Mouse (Mus musculus): ENCODE measurements around the gene Slc38a9. TPM values are rescaled to one million over a fixed set of nuclear protein-coding genes. Genes with fewer than 3 reads are reported as not detected.

Slc38a9 gene
- total RNA-seq (2015) (20.0 and 24.2 TPM in 2 replicates), total RNA-seq (2017) (11.1 and 17.8 TPM in 2 replicates)

- peak; percentile 97 for ATAC-seq (replicated peaks; ENCODE audit: poor library complexity)
These were observed at the start of gene Slc38a9 for GRCm38 (mm10) chr13:112660574-112661381. Gene Slc38a9 (plus strand): TSS chr13:112660751.

- no peak for ATAC-seq (replicated peaks; ENCODE audit: poor library complexity)
These were observed 39.0 kb upstream of the Slc38a9 start for GRCm38 (mm10) chr13:112621592-112621991.

GRCm38 (mm10) chr13:112623656-112624055 lies 36.9 kb upstream of the Slc38a9 start:
- ATAC-seq (replicated peaks; ENCODE audit: poor library complexity) = no peak

DNA sequence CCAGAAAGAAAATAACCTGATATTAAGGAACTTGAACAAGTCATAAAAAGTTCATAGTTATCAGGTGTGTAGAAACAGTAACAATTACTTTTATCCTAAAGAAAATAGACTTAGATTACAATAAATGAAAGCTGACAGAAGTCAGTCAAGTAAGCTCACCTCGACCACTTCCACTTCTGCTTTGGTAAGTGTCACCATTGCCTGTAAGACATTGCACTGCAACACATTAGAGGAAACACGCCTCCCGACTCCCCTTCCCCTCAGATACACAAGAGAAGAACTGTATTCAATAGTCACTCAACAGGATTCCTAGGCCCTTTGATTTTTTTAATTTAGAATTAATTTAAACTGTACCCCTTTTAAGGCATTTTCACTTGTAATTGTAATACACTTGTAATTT lies 35.9 kb upstream of the Slc38a9 start:
- ATAC-seq (replicated peaks; ENCODE audit: poor library complexity) = peak; percentile 80

DNA sequence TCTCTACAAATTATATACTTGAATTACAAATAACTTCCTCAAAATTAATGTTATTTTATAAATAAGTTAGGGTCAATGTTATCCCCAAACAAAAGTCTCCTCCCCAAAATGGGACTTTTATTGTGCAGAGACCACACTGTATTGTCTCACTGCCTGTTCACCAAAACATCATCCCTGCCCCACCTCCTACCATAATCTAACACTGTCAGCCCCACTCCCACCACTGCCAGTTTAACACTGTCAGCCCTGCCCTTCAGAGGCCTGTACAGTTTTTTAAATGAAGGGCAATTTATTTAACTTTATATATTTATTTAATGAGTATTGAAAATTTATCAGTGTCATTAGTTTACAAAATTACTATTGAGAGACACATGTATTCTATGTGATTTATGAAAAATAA lies 35.0 kb upstream of the Slc38a9 start:
- peak; percentile 74 for ATAC-seq (replicated peaks; ENCODE audit: poor library complexity)

GRCm38 (mm10) chr13:112635174-112635837 lies 25.2 kb upstream of the Slc38a9 start:
- ATAC-seq (replicated peaks; ENCODE audit: poor library complexity) = peak; percentile 47

GRCm38 (mm10) chr13:112636498-112636897 lies 24.1 kb upstream of the Slc38a9 start:
- peak; percentile 52 for ATAC-seq (replicated peaks; ENCODE audit: poor library complexity)

GRCm38 (mm10) chr13:112639111-112639510 lies 21.4 kb upstream of the Slc38a9 start:
- peak; percentile 74 for ATAC-seq (replicated peaks; ENCODE audit: poor library complexity)

DNA sequence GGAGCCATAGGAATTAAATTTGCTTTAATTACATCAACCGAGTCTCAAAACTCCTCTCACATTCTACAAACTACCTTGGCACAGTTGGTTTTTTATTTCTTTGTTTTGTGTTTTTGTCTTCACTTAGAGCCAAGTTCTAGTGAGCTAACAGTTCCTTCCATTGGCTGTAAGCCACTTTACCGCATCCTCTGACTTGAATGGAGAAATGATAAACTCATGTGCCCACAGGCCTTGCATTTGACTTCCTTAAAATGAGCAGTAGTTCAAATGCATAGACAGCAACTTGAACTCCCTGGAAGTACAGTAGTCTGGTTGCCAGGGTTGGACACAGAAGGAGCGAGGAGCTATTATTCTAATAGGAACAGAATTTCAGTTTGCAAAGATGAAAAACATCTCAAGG lies 17.7 kb upstream of the Slc38a9 start:
- 0 out of 2 replicates have a peak, but pooled peaks have one; percentile 10 for ATAC-seq (replicated peaks; ENCODE audit: poor library complexity)

- no peak for ATAC-seq (replicated peaks; ENCODE audit: poor library complexity)
These were observed 15.6 kb upstream of the Slc38a9 start for GRCm38 (mm10) chr13:112644996-112645395.

GRCm38 (mm10) chr13:112645529-112646186 lies 14.9 kb upstream of the Slc38a9 start:
- ATAC-seq (replicated peaks; ENCODE audit: poor library complexity) = peak; percentile 79

- ATAC-seq (replicated peaks; ENCODE audit: poor library complexity) = no peak
These were observed 9.4 kb upstream of the Slc38a9 start for GRCm38 (mm10) chr13:112651183-112651582.

GRCm38 (mm10) chr13:112652205-112652604 lies 8.3 kb upstream of the Slc38a9 start, which contains the start of gene Ddx4:
Gene Ddx4 (minus strand): TSS chr13:112652475.
- no peak for ATAC-seq (replicated peaks; ENCODE audit: poor library complexity)

- ATAC-seq (replicated peaks; ENCODE audit: poor library complexity) = no peak
These were observed 471 bp upstream of the Slc38a9 start for GRCm38 (mm10) chr13:112659986-112660573.

- ATAC-seq (replicated peaks; ENCODE audit: poor library complexity) = no peak
These were observed 1.1 kb downstream of the Slc38a9 start for GRCm38 (mm10) chr13:112661687-112662086.

DNA sequence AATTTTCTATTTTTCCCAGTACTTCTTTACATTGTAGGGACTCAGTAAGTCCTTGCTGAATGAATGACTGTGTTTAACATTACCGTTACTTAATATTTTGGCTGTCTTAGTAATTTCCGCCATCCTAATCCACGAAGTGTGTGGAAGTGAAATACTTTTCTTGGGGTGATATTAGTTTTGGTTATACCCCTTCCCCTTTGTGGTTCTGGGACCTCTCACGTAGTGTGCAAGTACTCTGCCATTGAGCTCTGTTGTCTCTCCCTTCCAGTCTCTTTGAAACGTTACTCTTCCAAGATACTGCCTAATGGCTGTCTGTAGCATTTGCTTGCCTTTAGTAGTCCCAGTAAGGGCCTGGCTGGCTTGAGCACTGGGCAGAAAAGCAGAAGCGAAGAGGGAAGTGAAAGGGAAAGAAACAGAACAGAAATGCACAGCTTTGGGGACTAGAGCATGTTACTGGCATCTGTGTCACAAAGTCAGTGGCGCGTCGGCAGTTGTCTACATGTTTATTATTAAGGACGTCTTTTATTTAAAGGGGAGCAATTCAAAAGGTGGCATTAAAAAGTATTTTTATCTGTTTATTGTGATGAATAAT lies 6.0 kb downstream of the Slc38a9 start:
- peak; percentile 85 for ATAC-seq (replicated peaks; ENCODE audit: poor library complexity)

DNA sequence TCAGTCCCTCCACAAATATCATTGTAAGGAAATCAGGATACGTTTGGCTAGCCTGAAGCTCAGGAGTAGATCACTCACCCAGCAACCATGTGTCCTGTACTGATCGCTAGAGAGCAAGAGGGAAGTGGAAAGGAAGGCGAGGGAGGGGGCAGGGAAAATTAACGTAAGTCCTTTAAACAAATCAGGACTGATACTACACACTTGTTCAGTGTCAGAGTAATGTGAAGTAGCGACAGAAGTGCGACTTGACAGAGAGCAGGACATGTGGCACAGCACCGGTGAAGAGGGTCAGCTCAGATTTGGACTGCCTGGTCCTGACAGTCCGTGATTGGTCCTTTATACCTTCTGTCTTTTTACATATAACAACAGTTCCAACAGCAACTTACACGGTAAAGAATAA lies 6.7 kb downstream of the Slc38a9 start:
- ATAC-seq (replicated peaks; ENCODE audit: poor library complexity) = no peak

DNA sequence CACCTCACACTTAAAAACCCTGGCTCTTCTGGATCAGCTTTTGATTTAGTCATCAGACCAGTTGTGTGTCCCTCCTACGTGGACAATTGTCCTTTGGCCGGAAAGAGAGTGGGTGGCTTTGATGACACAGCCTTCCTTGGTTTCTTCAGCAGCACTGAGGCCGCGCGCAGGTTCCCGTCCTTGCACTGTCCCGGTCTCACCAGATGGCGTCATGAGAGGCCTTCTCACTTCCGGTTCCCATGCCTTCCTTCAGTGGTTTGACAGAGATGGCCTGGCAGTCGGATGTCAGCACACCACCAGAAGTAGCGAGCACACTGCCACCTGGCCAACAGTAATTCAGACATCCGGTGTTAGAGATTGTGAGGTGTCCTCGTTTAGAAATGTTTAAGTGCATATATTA lies 11.2 kb downstream of the Slc38a9 start:
- ATAC-seq (replicated peaks; ENCODE audit: poor library complexity) = no peak

DNA sequence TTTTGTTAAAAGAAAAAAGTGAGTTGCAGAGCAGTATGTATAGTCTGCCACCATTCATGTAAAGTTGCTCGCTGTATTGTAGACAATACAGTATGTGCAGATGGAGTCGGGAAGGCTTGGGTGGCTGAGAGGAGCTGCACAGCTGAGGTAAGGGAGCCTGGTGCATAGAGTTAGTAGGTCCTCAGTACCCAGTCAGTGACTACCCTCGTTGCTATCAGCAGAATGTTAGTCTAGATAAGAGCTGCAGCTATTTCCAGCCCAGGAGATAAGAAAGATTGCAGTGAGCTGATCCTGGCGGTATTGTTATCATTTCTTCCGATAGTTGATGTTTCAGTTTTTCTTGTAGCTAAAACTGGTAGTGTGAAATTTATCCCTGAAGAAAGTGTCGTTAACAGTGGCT lies 12.2 kb downstream of the Slc38a9 start:
- ATAC-seq (replicated peaks; ENCODE audit: poor library complexity) = peak; percentile 49

DNA sequence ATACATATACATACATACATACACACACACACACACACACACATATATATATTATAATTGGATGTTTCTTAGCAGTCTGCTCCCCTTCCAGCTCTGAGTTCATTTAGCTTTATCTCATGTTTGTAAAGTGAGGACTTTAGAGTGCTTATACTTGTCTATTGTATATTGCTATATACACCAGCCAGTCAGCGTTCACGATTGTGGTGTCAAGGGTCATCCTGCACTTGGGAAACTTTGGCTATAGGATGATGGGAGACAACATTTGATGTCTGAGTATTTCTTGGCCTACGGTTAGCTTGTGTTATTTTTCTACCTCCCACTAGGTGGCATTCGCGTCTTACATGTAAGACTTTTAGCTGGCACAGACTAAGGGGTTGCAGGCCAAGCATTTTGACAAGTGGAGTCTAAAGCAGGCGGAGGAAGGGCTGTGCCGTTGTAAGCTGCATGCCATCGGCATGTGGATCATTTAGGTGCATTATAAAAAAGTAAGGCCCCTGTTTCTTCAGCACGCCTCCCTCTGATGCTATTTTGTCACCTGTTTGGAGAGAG lies 13.4 kb downstream of the Slc38a9 start:
- peak; percentile 91 for ATAC-seq (replicated peaks; ENCODE audit: poor library complexity)
